Mouse (Mus musculus) retina, postnatal 1 day (tissue): ENCODE data around the gene Gemin8.
A peak's percentile ranks its signal among the peaks of the same experiment; 100 is the strongest.

Experiments used
- DNase-seq: peaks from one replicate; pipeline ENCODE4 v3.0.0-alpha.2; 2012

The Gemin8 gene

GRCm38 (mm10) chrX:166169892-166170799 is at the start of gene Gemin8:
Gene Gemin8, plus strand, starts transcription at chrX:166170454.
- DNase-seq, result peak; percentile 98

GRCm38 (mm10) chrX:166147158-166147846 is 23.0 kb upstream of the Gemin8 start:
- DNase-seq, result peak; percentile 73

GRCm38 (mm10) chrX:166162773-166163172 is 7.5 kb upstream of the Gemin8 start:
- peak; percentile 24 for DNase-seq

- peak; percentile 70 for DNase-seq
Measured at GRCm38 (mm10) chrX:166167307-166167706, 2.9 kb upstream of the Gemin8 start.

- no peak for DNase-seq
Measured at GRCm38 (mm10) chrX:166167923-166168322, 2.3 kb upstream of the Gemin8 start.

GRCm38 (mm10) chrX:166170800-166171738 is 815 bp downstream of the Gemin8 start:
- no peak for DNase-seq

- DNase-seq, result peak; percentile 33
Measured at GRCm38 (mm10) chrX:166172041-166172440, 1.8 kb downstream of the Gemin8 start.

- DNase-seq, result peak; percentile 92
Measured at GRCm38 (mm10) chrX:166172661-166173060, 2.4 kb downstream of the Gemin8 start.

- peak; percentile 90 for DNase-seq
Measured at GRCm38 (mm10) chrX:166173796-166174195, 3.5 kb downstream of the Gemin8 start.

- DNase-seq, result no peak
Measured at GRCm38 (mm10) chrX:166177929-166178328, 7.7 kb downstream of the Gemin8 start.

GRCm38 (mm10) chrX:166183094-166183493 is 12.8 kb downstream of the Gemin8 start:
- DNase-seq, result no peak

GRCm38 (mm10) chrX:166185327-166185913 is 15.2 kb downstream of the Gemin8 start:
- DNase-seq, result peak; percentile 10

GRCm38 (mm10) chrX:166187803-166188202 is 17.5 kb downstream of the Gemin8 start:
- no peak for DNase-seq

- DNase-seq, result no peak
Measured at GRCm38 (mm10) chrX:166196327-166196726, 26.1 kb downstream of the Gemin8 start.

GRCm38 (mm10) chrX:166198266-166198665 is 28.0 kb downstream of the Gemin8 start:
- DNase-seq, result no peak

GRCm38 (mm10) chrX:166199812-166200211 is 29.6 kb downstream of the Gemin8 start:
- DNase-seq, result no peak

- no peak for DNase-seq
Measured at GRCm38 (mm10) chrX:166214576-166214975, 44.3 kb downstream of the Gemin8 start.

- no peak for DNase-seq
Measured at GRCm38 (mm10) chrX:166216248-166216647, 46.0 kb downstream of the Gemin8 start.

- DNase-seq, result no peak
Measured at GRCm38 (mm10) chrX:166216720-166217119, 46.5 kb downstream of the Gemin8 start.

- DNase-seq, result no peak
Measured at GRCm38 (mm10) chrX:166219331-166219730, 49.1 kb downstream of the Gemin8 start.

- DNase-seq, result no peak
Measured at GRCm38 (mm10) chrX:166226856-166227255, 56.6 kb downstream of the Gemin8 start.

GRCm38 (mm10) chrX:166229750-166230149 is 59.5 kb downstream of the Gemin8 start:
- no peak for DNase-seq
